Mouse (Mus musculus) small intestine, adult 2 months (tissue): ENCODE measurements around the gene Gm20388.

Source experiments
- CTCF ChIP-seq: fragments of 200-500 bp; IDR thresholded peaks from 2 replicates; pipeline ENCODE4 v1.5.1; 2012; ENCODE audit warnings: low read depth, mild to moderate bottlenecking, control low read depth, inconsistent platforms, low read length, moderate library complexity, mixed read lengths; ENCODE audit not compliant: insufficient replicate concordance, insufficient read length; ENCODE audit errors: extremely low read depth
- POLR2A ChIP-seq: fragments of 200-500 bp; IDR thresholded peaks from 2 replicates; pipeline ENCODE4 v1.6.1; 2012; ENCODE audit warnings: low read depth, mild to moderate bottlenecking, control low read depth, inconsistent platforms, low read length, moderate library complexity

DNA sequence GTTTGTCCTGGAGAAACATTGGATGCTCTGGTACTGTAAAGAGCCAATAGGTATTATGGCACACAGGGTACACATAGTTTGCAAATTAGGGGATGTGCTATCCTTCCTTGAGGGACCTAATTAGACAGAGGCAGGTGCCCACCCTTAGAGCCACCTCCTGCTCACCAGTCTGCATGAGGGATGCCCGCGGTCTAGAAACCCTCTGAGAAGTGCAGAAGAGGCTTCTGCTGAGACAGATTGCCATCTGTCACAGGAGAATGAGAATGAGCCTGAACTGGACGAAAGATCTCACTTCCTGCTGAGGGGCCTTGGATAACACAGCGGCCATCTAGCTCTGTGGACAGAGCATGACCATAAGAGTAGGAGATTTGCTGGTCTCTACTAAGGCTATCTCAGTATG, 3002.2 kb downstream of the Gm20388 start:
- TF ChIP-seq CTCF (no peak), POLR2A (no peak)
